Mouse (Mus musculus) c-Kit-positive CD71-negative TER-119-negative erythroid progenitor cells, embryonic 14.5 days (primary cell): Measurements from ENCODE around the gene Il17f.
"Not testable (repeated sequence)": the region's sequence is repeated elsewhere in the genome, so short reads cannot be mapped to it uniquely, and the experiment has no call there.

Experiments used
- DNase-seq: peaks from one replicate; pipeline ENCODE4 v3.0.0-alpha.2; 2013; ENCODE audit warnings: low read depth

Gene Il17f

DNA sequence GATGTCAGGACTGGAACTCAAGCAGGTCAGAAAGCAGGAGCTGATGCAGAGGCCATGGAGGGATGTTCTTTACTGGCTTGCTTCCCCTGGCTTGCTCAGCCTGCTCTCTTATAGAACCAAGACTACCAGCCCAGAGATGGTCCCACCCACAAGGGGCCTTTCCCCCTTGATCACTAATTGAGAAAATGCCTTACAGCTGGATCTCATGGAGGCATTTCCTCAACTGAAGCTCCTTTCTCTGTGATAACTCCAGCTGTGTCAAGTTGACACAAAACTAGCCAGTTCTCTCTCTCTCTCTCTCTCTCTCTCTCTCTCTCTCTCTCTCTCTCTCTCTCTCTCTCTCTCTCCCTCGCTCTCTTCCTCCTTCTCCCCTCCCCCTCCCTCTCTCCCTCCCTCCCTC is at the start of gene Il17f:
TSS of gene Il17f (minus strand) at position 101 of the 400 bp plus-strand sequence.
- DNase-seq = not testable (repeated sequence)

DNA sequence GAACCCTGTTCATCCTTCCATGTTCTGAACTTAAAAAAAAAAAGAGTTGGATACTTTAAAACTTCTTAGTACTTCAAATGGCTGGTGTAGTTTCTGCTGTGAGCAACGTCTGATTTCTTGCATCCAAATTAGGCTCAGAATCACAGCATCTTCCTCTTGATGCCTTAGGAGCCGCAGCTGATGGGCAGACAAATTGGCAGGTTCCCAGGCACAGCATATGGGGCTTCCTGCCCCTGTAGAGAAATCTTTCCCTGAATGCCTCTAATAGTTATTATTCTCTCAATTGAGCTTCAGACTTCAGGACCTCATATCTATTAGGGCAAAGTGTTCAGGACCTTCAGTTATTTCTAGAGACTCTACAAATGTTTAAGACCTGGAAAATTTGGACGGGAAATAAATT is 49.5 kb upstream of the Il17f start:
- no peak for DNase-seq

GRCm38 (mm10) chr1:20836551-20837125 is 46.2 kb upstream of the Il17f start:
- DNase-seq = no peak

DNA sequence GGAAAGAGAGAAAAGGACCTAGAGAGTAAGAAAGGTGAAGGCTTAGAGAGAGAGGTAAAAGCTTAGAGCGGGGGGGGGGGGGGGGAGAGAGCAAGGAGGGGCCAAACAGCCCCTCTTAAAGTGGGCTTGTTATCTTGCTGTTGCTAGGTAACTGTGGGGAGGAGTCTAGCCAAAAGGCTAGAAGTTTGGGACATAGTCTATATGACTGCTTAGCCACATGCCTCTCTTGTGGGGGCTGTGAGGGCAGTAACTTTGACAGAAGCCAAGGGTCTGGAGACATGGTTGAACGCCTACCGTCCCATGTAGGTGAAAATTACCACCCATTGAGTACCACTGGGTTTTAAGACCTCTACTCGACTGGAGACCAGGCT is 42.7 kb upstream of the Il17f start:
- DNase-seq = no peak

GRCm38 (mm10) chr1:20832473-20833140 is 42.2 kb upstream of the Il17f start:
- DNase-seq = no peak

DNA sequence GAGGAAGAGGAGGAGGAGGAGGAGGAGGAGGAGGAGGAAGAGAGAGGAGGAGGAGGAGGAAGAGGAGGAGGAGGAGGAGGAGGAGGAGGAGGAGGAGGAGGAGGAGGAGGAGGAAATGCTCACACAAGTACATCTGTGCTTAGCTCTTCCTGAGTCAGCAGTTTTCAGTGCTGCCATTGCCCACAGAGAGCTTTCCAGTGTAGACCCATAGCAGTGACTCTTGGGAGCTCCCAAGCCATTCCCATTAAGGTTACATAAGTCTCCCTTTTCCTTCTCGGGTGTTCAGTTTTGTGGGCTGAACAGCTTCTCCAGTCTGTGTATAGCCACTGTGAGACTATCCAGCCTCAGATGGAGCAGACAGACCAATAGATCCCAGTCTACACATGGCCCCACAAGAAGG is 40.1 kb upstream of the Il17f start:
- DNase-seq = no peak

DNA sequence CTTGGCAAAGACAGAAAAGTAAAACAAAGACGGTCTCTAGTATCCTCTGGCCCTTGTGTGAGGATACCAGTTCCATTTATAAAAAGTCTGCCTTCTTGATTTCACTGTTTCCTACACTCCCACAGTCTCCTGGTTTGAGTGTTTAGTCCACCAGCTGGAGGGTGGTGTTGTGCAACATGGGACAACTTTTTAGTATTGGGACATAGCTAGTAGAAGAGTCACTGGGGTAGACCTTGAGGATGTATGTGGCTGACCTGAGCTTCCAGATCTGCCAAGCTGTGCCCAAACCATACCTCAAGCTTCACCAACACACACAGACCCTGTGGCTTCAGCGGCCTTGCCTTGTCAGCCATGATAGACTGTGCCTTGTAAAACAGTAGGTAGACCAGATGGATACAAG is 37.6 kb upstream of the Il17f start:
- DNase-seq = no peak

DNA sequence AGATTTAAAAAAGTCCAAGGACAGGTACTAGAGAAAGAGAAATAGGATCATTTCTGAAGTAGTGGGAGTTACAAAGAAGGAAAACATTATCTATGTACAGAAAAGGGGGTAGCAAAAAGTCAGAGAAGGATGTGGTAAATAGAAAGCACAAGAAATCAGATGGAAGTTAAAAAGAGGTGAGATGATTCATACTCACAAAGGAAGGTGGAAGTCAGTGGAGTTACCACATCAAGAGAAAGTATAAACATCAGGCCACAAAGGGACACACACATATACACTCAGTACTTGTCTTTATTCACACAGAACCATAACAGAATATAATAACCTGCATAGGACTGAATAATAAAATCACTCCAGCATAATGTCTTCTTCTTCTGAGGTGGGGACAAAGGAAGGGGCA is 34.6 kb upstream of the Il17f start:
- DNase-seq = no peak

DNA sequence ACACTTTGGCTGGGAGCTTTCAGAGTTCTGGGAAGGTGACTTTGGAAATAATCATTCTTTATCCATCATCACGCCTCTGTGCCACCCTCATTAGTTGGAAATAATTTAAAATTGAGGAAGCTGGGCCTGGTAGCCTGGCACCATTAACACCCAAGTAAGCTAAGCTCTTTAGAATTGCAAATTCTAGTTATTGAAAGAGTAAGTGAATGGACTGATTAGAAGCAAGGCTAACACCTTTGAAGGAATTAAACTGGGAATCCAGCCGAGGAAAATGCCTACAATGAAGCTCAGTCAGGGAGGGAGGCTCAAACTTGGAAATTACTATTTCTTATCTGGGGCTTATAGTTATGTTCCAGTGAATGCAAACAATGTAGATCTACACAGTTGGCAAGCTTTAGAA is 33.5 kb upstream of the Il17f start:
- DNase-seq = no peak

DNA sequence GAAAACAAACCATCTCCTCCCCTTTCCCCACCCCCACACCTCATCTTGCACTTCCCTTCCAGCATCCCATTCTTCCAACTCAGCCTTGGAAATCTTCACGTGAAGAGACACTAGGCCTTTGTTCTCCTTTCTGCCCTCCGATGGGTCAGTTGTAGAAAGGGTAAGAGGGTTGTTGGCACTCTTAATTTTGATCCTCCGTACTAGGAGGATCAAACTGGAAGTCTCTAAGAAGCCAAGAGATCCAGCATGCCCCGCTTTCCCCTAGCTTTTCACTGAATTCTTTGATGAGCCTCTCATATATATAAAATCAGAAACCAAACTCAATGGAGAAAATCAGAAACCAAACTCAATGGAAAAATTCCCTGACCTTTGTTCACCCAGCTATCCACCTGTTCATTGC is 33.1 kb upstream of the Il17f start:
- DNase-seq = no peak

- DNase-seq = no peak
These were observed 30.5 kb upstream of the Il17f start for GRCm38 (mm10) chr1:20820959-20821358.

GRCm38 (mm10) chr1:20819771-20820605 is 29.6 kb upstream of the Il17f start, which contains the start of gene Mcm3:
Mcm3 (minus strand) TSS chr1:20820312.
- peak; percentile 95 for DNase-seq

GRCm38 (mm10) chr1:20817596-20817995 is 27.2 kb upstream of the Il17f start:
- no peak for DNase-seq

- DNase-seq = no peak
These were observed 26.8 kb upstream of the Il17f start for GRCm38 (mm10) chr1:20817172-20817571.

DNA sequence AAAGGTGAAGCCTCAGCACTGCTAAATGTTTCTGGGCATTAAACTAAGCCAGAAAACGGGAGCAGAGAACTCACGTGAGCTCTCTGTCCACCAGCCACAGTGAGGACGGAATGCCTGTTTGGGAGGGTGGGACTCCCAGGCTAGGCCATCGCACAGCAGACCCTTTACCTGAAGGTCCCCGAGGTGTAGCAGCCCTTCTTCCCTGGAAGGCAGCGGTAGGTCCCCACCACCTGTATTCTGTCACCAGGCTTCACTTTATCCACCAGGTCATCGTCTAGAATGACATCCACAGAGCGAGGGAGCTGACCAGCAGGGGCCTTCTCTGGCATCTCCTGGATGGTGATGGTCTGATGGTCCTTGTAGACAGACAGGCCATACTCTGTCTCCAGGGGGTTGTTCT is 24.1 kb upstream of the Il17f start:
- DNase-seq = no peak

DNA sequence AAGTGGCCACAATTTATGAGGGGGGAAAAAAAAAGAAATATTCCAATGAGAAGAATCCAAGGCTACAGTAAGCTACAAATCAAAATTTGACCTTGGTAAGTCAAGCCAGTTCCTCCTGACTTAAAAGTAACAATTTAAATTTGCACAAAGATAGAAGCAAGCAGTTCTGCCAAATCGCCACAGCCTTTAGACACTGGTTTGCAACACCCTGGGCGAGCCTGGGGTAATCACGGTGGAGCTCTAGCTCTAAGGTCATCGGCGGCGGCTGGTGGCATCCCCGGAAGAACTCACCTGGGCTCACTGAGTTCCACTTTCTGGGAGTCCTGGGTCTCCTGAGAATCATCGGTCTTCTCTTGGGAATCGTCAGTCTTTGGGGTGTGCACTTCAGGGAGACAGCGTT is 14.1 kb upstream of the Il17f start:
- no peak for DNase-seq

DNA sequence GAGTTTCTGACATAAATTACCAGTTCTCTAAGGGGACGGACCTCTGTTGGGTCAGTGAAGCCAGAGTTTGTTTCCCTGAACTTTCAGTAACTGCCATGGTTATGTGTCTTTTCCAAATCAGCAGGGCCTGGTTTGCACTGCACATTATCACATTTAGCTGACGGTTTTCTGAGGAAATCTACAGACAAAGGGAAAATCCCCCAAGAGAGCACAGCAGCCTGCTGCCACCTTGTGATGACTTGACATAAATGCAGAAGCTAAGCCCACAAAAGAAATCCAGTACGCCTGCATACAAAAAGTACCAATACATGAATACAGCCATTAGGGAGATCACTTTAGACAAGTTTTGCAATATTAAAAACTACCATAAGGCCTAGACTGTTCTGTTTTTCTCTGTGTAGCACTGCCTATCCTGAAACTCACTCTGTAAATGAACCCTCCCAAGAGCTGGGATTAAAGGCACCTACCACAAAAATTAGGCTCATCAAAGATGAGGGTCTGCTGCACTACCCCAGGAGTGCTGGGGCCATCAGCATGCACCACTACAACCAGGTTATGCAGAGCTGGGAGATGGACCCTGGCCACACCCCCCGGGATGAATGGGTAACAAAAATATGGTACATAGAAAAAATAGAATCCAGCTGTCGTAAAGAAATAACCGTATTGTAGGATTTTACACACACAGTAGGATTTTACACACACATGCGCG is 11.4 kb upstream of the Il17f start:
- no peak for DNase-seq

GRCm38 (mm10) chr1:20801275-20801674 is 10.9 kb upstream of the Il17f start:
- no peak for DNase-seq

- no peak for DNase-seq
These were observed 4.8 kb upstream of the Il17f start for GRCm38 (mm10) chr1:20795178-20795577.

DNA sequence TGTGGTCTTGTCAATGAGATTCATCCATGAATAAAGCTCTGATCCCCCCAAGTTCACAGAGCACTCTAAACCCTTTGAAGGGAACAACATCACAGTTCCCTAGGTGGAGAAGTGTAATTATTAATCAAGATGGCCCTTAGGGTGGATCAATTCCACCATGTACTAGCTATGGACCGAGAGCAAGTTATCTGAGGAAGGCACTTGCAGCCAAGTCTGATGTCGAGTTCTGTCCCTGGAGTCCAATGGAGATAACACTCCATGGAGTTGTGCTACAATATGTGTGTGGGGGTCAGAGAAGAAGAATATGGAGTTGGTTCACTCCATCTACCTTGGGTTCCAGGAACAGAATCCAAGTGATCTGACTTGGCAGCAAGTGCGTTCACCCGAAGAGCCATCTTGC is 4.3 kb upstream of the Il17f start:
- no peak for DNase-seq

GRCm38 (mm10) chr1:20791414-20791813 is 997 bp upstream of the Il17f start:
- no peak for DNase-seq

DNA sequence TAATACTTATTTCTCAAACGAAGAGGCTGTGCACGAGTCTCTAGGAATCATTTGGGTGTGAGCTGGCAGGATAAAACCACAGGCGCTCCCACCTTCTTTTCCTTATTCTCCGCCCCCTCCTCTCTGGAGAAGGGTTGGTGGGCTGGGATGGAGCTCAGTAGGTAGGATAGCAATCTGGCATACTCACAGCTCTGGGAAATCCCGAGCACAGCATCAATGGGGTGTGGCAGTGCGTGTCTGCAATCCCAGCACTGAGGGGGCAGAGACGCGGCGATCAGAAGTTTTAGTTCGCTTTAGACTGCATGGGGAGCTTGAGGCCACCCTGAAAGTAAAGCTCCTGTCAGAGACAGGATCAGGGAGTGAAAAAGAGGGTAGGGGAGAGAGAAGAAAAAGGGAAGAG is 2.0 kb downstream of the Il17f start:
- no peak for DNase-seq

DNA sequence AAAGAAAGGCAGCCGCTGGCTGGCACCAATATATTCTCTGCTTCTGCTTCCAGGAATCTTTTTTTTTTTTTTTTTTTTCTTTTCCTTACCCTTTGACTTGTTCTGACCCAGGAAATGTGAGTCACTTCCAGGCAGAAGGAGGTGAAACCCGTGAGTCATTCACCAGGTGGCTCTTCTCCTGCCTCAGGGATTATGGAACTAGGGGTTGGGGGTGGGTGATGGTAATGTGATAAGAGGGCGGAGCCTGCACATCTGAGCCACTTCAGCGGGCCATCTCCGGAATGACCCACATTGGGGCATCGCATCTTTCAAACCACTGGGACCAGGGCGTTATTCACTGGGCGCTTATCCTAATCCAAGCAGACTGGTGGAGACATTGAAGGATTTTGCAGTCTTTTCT is 3.4 kb downstream of the Il17f start:
- no peak for DNase-seq
